Mouse (Mus musculus) megakaryocyte, adult 5-6 weeks (primary cell): ENCODE measurements around the gene Cntnap5a. TPM values are rescaled to one million over a fixed set of nuclear protein-coding genes. Genes with fewer than 3 reads are reported as not detected.
"Not testable (repeated sequence)": the region's sequence is repeated elsewhere in the genome, so short reads cannot be mapped to it uniquely, and the experiment has no call there.

ENCODE experiments used
- ATAC-seq: 2 replicates; pipeline ENCODE4 v1.8.0; 2016; ENCODE audit warnings: mild to moderate bottlenecking, inconsistent platforms; ENCODE audit not compliant: poor library complexity, severe bottlenecking
- total RNA-seq, 2 experiments: library from RNA; stranded (forward) in 1 of 2; stranded (reverse) in 1 of 2; fragments of 153-499, 151-499 nt in 1 of 2; fragments of 221-1000, 200-1000 nt in 1 of 2; gene quantifications; 2 replicates each; pipeline versions ENCODE4 v1.2.3 to v1.2.4; 2015 to 2017

Gene Cntnap5a
- total RNA-seq, 2 experiments from 2014 or later: not detected

- no peak for ATAC-seq
Measured at GRCm38 (mm10) chr1:116036894-116037293, 352.3 kb downstream of the Cntnap5a start.

- no peak for ATAC-seq
Measured at GRCm38 (mm10) chr1:116044083-116044482, 359.5 kb downstream of the Cntnap5a start.

DNA sequence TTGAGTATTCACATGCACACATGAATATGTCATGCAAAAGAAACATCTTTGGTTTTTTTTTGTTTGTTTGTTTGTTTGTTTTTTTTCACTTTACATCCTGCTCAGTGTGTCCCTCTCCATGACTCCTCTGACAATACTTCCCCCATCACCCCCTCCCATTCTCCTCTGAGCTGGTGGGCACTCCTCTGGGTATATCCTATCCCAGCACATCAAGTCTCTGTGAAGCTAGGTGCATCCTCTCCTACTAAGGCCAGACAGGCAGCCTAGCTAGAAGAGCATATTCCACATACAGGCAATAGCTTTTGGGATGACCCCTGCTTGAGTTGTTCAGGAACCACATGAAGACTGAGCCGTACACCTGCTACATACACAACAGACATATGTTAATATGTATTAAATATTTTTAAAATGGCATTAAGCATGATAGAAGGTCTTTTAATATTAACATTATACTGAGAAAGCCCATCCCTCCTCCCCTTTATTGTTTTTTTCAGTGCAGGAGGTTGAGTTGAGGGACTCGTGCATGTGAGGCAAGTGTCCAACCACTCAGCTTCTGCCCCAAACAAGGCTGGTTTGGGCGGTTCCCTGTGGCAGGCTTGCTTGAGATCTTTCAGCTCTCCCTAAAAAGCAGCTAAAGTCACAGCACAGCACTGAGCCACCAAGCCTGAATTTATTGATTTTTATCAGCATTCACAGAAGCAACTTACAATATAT is 422.6 kb downstream of the Cntnap5a start:
- ATAC-seq: no peak

GRCm38 (mm10) chr1:116107724-116108058 is 423.1 kb downstream of the Cntnap5a start:
- ATAC-seq: no peak

DNA sequence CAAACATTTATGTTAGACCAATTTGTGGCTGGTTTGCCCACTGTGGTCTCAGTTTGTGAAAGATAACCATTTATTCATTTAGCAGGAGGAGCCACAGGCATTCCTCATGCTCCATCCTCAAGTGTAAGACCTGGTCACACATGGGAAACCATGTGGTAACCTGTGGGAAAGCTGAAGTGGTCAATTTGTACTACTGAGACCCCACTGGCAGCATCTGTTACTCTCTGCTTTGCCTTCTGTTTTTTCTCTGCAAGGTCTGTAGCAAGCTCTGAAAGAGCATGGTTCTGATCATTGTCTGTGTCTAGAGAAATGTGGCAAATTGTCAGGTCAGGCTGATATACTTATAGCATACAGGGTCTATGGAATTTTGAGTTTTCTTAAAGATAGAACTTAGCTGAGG is 423.8 kb downstream of the Cntnap5a start:
- ATAC-seq: no peak

- ATAC-seq: no peak
Measured at GRCm38 (mm10) chr1:116125767-116126166, 441.2 kb downstream of the Cntnap5a start.

- no peak for ATAC-seq
Measured at GRCm38 (mm10) chr1:116127085-116127484, 442.5 kb downstream of the Cntnap5a start.

- no peak for ATAC-seq
Measured at GRCm38 (mm10) chr1:116128450-116129246, 444.1 kb downstream of the Cntnap5a start.

- ATAC-seq: no peak
Measured at GRCm38 (mm10) chr1:116132471-116132870, 447.9 kb downstream of the Cntnap5a start.

DNA sequence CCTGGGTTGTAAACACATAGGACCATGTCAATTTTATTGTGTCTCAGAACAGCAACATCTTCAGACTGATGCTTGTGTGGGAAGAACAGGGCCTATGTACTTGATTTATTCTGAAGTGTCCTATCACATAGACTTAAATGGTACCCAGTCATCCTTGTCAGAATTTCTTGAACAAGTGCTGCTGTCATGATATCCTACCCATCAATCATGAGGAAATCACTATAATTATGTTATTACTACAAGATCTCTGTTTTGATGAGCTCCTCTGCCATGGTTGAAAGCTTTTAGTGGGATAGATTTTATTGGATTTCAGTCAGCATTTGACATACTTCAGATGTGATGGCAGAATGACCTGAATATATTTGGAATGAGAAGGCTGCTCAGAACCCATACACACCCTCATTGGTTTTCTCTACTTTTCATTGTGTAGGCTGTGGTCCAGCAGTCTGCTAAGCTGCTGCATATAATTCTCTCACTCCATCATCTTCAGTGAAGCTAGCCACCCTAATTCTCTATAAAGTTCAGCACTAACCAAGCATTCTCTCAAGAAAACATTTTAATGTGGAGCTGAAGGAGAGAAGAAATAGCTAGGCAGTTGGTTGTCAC is 465.3 kb downstream of the Cntnap5a start:
- no peak for ATAC-seq

DNA sequence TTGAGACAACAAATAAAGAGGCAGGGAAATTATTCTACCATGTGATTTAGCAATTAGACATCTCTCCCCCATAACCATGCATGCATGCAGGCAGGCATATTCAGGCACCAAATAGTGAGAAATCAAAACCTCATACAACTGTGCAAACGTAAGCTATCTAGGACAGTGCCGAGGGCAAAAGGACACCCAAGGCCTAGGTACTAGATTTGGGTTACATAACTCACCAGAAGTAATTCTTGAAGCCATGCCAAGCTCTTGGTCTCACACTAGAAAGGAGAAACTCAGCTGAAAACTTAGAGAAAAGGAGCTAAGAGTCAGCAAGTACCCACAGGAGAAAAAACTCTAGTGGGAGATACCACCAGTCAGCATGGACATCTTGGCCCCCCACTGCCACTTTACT is 499.9 kb downstream of the Cntnap5a start:
- ATAC-seq: no peak

- ATAC-seq: not testable (repeated sequence)
Measured at GRCm38 (mm10) chr1:116188142-116188541, 503.6 kb downstream of the Cntnap5a start.

DNA sequence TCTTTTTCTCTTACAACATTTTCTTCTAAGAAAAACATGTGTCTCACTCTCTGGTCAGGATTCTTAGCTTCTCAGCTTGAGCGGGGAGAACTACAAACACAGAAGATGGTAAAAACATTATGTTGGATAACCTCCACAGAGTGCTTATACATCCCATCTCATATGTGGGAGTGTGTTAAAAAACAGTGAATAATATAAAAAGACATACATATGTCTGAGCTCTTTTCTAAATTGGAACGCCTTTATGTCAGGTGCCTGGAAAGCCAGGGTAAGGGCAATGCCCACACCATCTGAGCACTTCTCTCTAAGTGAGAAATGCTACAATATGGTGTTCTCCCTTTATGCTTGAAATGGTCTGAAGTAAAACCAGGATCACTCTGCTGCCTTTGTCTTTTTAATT is 507.7 kb downstream of the Cntnap5a start:
- ATAC-seq: no peak

GRCm38 (mm10) chr1:116216883-116217282 is 532.3 kb downstream of the Cntnap5a start:
- ATAC-seq: no peak

DNA sequence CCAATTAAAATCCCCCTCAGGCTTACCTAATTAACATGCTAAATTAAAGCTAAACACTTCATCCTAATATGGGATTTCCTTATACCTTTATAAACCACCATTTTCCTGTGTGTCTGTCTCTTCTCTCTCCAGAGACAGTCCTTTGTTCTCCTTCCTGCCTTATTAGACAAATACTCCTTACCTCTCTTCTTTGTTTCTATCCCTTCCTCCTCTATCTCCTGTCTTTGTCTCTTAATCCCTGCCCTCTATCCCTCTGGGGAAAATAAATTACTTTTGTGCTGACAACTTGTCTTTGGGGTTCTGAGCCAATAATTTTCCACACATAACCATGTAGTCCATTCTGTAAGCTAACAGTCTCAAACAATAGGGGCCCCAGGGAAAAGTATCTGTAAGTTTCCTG is 556.0 kb downstream of the Cntnap5a start:
- no peak for ATAC-seq

DNA sequence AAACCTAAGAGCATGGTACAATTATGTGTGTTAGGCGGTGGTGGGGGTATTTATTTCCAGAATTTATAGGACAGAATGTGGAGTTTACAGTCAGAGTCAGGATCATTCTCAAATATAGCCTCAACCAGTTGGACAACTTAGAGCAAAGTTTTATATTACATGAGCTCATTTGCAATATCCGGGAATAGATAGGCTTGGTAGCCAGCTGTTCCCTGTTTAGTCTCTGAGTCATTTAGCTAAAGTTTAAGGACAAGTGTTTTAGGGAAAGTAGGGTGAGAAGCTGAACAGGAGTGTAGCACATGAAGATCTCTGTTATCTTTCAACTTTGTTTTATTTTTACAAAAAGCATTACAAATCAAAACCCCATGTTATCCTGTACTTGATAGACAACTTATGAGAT is 559.3 kb downstream of the Cntnap5a start:
- ATAC-seq: no peak

DNA sequence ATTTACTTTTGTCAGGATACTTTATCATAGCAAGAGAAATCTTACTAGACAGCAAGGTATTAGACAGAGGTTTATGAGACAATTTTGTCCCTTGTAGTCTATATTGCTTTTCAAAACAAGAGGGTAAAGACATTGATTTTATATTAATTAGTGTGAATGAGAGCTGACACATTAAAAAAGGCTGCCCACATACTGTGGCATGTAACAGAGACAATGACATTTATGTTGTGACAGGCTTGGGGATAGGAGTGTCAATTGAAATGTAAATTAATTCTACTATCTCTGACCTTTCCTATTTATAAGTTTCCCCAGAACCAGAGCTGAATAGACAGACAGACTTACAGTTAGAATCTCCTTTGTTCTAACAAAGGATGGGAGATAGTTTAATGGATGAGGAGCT is 596.6 kb downstream of the Cntnap5a start:
- ATAC-seq: no peak

DNA sequence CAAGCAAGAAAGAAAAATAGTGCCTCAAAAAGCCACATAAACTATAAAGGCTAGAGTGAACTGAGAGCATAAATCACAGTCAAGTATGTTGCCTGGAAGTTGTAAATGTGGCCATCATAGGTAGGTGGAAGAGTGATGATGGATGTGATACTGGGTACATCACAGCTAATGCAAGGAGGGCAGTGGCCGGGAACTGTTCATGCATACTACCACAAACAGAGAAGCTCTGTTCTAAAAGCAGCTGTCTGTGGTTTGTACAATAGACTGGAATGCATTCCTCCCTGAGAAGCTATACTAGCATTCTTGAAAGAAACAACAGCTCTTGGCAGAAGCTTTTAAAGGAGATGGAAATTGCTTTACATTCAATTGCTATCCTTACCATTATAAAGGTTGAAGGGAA is 599.4 kb downstream of the Cntnap5a start:
- no peak for ATAC-seq

DNA sequence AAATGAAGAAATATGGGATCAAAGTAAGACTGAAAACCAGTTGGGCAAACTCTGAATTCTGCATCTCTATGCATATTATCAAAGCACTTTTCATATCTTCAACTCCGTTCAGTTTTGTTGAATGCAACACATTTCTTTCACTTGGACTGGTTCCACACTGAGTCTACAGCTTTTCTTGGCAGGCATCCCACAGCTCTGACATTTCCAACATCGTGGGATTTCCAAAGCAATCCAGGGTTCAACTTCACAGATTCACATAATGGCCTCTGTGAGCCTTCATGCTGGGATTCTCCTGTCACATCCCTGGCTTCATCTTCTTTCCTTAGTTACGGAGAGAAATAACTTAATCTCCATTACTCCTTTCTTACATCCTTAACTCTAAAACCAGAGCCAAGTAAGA is 622.0 kb downstream of the Cntnap5a start:
- ATAC-seq: no peak

DNA sequence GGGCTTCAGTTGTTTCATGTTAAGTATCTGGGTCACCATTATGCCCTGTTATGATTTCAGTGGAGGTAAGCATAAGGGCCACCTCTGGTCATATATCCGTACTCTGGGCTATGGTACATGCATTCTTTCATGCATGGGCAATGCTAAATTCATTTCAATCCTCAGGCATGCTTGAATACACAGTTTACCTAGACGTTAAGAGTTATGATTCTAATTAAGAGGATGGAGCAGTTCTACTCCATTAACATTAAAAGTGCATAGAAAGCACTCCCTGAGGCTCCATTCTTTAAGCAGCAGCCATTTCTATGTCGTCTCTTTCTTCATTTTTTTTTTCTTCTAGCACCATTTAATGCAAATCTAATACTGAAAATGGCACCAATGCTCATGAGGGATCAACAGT is 627.0 kb downstream of the Cntnap5a start:
- ATAC-seq: no peak

GRCm38 (mm10) chr1:116313269-116313668 is 628.7 kb downstream of the Cntnap5a start:
- ATAC-seq: no peak

DNA sequence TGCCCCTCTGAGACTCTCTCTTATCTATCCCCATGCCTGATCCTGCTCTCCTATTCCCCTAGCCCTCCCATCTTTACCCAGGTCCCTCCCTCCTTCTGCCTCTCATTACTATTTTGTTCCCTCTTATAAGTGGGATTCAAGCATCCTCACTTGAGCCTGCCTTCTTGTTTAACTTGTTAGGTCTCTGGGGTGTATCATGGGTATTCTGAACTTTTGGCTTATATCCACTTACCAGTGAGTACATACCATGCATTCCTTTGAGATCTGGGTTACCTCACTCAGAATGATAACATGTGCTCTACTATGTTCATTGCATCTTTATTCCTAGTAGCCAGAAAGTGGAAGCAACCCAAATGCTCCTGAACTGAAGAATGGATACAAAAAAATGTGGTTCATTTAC is 639.9 kb downstream of the Cntnap5a start:
- ATAC-seq: no peak
